Mouse (Mus musculus) frontal cortex, postnatal 25 days (tissue): ENCODE measurements around the gene Baiap2.

Experiments used
- DNase-seq, 2 experiments: peaks; one replicate each; pipeline ENCODE4 v3.0.0; 2022; ENCODE audit warnings: low spot score in 2 of 2

Baiap2 gene

GRCm38 (mm10) chr11:120011761-120012560 is 69.4 kb downstream of the Baiap2 start:
- DNase-seq = no peak

- no peak for DNase-seq
Measured at GRCm38 (mm10) chr11:120012702-120013101, 70.1 kb downstream of the Baiap2 start.

DNA sequence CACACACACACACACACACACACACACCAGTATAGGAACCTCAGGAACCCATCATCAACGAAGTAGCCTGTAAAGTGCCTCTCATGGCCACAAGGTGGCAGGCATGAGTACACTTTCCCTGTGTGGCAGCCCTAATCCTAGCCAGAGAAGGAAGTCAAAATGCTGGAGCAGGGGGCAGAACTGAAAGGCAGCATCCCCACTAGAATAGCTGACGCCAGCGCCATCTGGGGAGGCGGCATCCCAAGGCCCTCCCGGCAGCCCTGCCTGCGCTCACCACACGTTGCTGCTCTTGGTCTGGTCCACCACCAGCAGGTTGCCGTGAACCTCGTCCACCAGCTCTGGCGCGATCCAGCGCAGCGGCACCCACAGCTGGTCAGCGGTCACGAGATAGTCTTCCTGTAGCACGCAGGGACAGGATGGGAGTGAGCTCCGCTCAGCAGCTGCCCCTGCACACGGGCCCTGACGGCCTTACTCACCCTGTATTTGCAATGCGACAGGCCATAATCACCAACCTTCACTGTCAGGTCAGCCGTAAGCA is 70.7 kb downstream of the Baiap2 start:
- DNase-seq = peak; percentile 73 to 76

- DNase-seq = no peak
Measured at GRCm38 (mm10) chr11:120014758-120015157, 72.2 kb downstream of the Baiap2 start.

GRCm38 (mm10) chr11:120017011-120017410 is 74.4 kb downstream of the Baiap2 start:
- no peak for DNase-seq

- no peak for DNase-seq
Measured at GRCm38 (mm10) chr11:120019542-120020440, 77.2 kb downstream of the Baiap2 start.

- DNase-seq = no peak
Measured at GRCm38 (mm10) chr11:120021367-120021766, 78.8 kb downstream of the Baiap2 start.

- DNase-seq = no peak
Measured at GRCm38 (mm10) chr11:120022216-120022615, 79.7 kb downstream of the Baiap2 start.

DNA sequence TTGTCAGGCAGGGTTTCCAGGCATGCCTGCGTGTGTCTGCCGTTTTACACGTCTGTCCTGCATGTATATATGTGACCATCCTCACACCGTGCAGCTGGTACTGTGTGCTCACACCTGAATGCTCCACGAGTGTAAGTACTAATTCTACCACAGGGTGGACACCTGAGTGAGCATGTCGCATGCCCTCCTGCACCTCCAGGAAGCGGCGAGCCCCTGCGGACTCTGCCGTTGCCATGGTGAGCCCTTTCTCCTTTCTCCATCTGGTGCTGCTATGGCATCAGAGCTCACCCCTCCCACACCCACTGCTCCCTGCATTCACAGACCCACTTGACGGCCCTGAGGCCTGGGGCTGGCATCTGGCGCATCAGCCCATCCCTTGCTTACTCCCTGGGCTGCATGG is 80.3 kb downstream of the Baiap2 start:
- DNase-seq = no peak

DNA sequence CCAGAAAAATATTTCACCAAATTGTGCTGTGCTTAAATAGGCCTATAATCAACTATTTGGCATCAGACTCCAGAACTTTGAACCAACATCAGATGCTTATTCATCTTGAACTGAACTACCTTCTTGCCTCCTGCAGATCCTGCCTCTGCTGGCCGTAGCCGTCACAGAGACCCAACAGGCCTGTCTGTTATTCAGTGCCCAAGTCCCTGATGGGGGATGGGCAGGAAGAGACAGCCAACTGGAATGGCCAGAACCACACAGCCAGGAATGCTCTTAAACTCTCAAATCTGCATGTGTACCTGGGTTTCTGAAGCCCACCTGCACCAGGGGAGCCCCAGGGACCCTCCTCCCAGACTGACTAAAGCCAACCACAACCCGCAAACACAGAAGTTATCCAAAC is 84.4 kb downstream of the Baiap2 start:
- DNase-seq = no peak

GRCm38 (mm10) chr11:120028319-120029092 is 85.9 kb downstream of the Baiap2 start:
- DNase-seq = no peak

GRCm38 (mm10) chr11:120029431-120030144 is 87.0 kb downstream of the Baiap2 start:
- DNase-seq = no peak

DNA sequence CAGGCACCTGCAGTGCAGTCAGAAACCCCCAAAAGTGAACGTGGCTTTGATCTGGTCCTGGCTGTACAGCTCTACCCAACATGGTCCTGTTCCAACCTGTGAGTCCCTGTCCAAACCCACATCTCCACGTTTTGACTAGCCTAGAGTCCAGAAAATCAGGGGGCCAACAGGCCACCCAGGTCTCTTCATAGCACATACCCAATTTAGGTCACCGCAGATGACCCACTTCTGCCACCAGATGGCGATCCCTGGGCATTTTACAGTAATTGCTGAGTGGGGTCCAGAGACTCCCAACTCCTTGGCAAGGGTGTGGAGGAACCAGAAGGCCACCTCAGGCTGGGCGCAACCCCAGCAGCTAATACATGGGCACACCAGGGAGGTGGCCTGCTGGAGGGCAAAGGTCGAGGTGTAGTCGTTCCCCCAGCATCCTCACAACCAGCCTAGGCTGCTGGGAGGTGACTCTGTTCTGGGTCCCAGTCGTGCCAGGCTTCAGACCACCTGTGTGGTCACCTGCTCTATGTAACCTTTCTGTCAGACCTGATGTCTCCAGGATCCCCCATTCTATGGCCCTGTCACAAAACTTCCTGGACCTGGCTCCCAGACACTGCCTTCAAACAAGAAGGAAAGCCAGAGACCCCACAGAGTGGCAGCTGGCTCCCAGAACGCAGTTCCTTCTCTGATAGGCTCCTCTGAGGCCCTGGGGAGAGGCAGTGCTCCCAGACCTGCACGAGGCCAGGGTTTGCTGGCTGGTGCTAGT is 87.8 kb downstream of the Baiap2 start:
- no peak for DNase-seq

- DNase-seq = no peak
Measured at GRCm38 (mm10) chr11:120032052-120032451, 89.5 kb downstream of the Baiap2 start.

GRCm38 (mm10) chr11:120033473-120033872 is 90.9 kb downstream of the Baiap2 start:
- DNase-seq = no peak

GRCm38 (mm10) chr11:120034306-120034705 is 91.7 kb downstream of the Baiap2 start:
- DNase-seq = no peak

DNA sequence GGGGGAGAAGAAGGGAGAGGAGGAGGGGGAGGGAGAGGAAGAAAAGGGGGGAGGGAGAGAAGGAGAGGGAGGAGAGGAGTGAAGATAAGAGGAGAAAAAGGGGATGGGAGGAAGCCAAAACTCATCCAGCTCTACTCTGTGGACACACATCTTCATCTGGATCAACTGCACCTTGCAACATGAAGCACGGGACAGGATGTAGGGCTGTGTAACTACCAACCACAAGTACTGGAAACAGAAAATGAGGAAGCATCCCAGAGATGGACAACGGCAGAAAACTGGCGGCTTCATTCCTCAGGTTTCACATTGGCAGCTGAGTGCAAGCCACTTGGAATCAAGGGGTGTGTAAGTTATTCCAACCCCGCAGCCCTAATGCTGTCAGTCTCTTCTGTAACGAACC is 92.2 kb downstream of the Baiap2 start:
- no peak for DNase-seq

DNA sequence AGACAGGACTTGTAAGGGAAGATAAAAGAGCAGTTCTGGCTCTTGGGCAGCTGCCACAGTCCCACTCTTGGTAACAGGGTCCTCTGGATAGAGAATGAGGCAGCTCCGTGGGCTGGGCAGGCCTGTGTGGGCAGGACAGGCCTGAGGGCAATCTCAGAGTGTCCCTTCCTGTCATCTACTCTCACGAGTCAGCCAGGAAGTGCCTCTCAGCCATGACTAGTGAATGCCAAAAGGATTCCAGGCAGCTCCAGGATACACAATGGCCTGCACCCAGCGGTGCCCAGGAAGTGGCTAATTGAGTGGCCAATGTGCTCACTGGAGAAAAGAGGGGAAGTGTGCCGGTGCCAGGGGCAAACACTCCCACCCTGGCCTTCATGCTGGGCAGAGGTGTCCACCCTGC is 97.0 kb downstream of the Baiap2 start:
- no peak for DNase-seq

- DNase-seq = no peak
Measured at GRCm38 (mm10) chr11:120040440-120040839, 97.9 kb downstream of the Baiap2 start.
